Mouse (Mus musculus) ovary, postnatal 10 days (tissue): Measurements from ENCODE around the gene Fignl2.

Source experiments
- DNase-seq: peaks from one replicate; pipeline ENCODE4 v3.0.0; 2022; ENCODE audit warnings: low spot score

Fignl2 gene

GRCm38 (mm10) chr15:101008386-101009010, 69.9 kb downstream of the Fignl2 start:
- DNase-seq = no peak

- no peak for DNase-seq
These were observed 71.1 kb downstream of the Fignl2 start for GRCm38 (mm10) chr15:101007236-101007635.

GRCm38 (mm10) chr15:101006251-101007040, 71.9 kb downstream of the Fignl2 start:
- DNase-seq = peak; percentile 7

GRCm38 (mm10) chr15:101005717-101006116, 72.7 kb downstream of the Fignl2 start:
- DNase-seq = no peak

- DNase-seq = no peak
These were observed 73.8 kb downstream of the Fignl2 start for GRCm38 (mm10) chr15:101004538-101004937.

GRCm38 (mm10) chr15:101002466-101002865, 75.9 kb downstream of the Fignl2 start:
- no peak for DNase-seq

- DNase-seq = no peak
These were observed 76.7 kb downstream of the Fignl2 start for GRCm38 (mm10) chr15:101001685-101002084.
